Mouse (Mus musculus): ENCODE data around the gene Xpnpep3. TPM values are rescaled to one million over a fixed set of nuclear protein-coding genes. Genes with fewer than 3 reads are reported as not detected.
A peak's percentile ranks its signal among the peaks of the same experiment; 100 is the strongest.
"Not testable (repeated sequence)": the region's sequence is repeated elsewhere in the genome, so short reads cannot be mapped to it uniquely, and the experiment has no call there.

The Xpnpep3 gene
- polyA plus RNA-seq, 1 experiment from 2014 or later = 10.6 TPM

DNA sequence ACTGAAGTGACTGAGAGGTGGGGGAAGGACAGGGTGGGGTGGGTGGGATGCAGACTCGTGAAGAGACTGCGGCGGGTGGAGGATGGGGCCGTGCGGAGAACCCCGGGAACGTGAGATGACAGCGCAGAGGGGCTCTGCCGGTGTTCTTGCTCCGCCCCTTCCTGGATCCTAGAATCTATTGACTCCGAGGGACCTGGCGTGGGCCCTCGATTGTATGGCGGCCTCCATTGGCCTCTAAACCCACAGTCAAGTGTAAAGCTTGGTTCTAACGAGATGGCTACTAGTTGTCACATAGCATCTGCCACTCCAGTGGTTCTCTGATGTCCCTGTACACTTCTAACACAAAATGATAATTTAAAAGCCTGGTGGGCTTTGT is 66.8 kb downstream of the Xpnpep3 start:
- peaks cover 33% of the 10 kb centered on the region for H3K36me3 ChIP-seq
- 0% methylated on average over 15 of the region's 15 CpGs for WGBS
- peaks cover 8% of the 10 kb centered on the region; the same call in 1 of the 2 replicates for H3K9me3 ChIP-seq
- peak overlapping the region; percentile 76 for H3K4me3 ChIP-seq
- peak overlapping the region; percentile 95 for H3K27ac ChIP-seq
- no peaks in the 10 kb centered on the region for H3K27me3 ChIP-seq (ENCODE audit: insufficient read depth, poor library complexity, severe bottlenecking)
- DNase-seq (ENCODE audit: low spot score) = no peak
- H3K4me1 ChIP-seq (replicated peaks) = peaks cover 22% of the 10 kb centered on the region

GRCm38 (mm10) chr15:81470735-81471134 is 70.8 kb downstream of the Xpnpep3 start:
- no peak for DNase-seq (ENCODE audit: low spot score)
- H3K9me3 ChIP-seq = no peaks in the 10 kb centered on the region
- 82% methylated on average over 8 of the region's 8 CpGs for WGBS
- no peaks in the 10 kb centered on the region for H3K27me3 ChIP-seq (ENCODE audit: insufficient read depth, poor library complexity, severe bottlenecking)
- H3K4me1 ChIP-seq (replicated peaks) = peaks cover 14% of the 10 kb centered on the region
- H3K36me3 ChIP-seq = peaks cover 72% of the 10 kb centered on the region
- no peak overlapping the region for H3K27ac ChIP-seq
- no peak overlapping the region for H3K4me3 ChIP-seq

DNA sequence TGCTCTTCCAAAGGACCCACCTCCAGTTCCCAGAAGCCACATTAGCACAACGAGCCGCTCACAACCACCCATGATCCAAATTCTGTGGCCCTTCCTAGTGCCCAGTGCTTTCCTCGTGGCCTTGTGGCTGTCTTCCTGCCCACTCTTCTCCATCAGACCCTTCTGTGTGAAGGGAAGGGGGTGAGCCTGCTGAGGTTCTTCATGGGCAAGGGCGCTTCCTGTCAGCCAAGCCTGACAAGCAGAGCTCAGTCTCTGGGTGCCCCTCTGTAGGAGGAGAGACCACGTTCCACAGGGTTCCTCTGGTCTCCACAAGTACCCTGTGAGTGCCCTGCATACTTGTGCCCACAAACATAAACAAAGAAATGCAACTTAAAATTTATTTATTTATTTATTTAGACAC is 72.3 kb downstream of the Xpnpep3 start:
- no peak for DNase-seq (ENCODE audit: low spot score)
- Histone ChIP-seq H3K27me3 (ENCODE audit: insufficient read depth, poor library complexity, severe bottlenecking) (no peaks in the 10 kb centered on the region), H3K36me3 (peaks cover 76% of the 10 kb centered on the region), H3K4me1 (replicated peaks) (peaks cover 17% of the 10 kb centered on the region), H3K4me3 (no peak overlapping the region), H3K9me3 (no peaks in the 10 kb centered on the region), H3K27ac (no peak overlapping the region)
- 97% methylated on average over 5 of the region's 5 CpGs for WGBS

- no peak overlapping the region for H3K27ac ChIP-seq
- H3K9me3 ChIP-seq = no peaks in the 10 kb centered on the region
- H3K4me1 ChIP-seq (replicated peaks) = peaks cover 9% of the 10 kb centered on the region
- WGBS = 38% methylated on average over 3 of the region's 3 CpGs
- peaks cover 55% of the 10 kb centered on the region for H3K36me3 ChIP-seq
- no peak overlapping the region for H3K4me3 ChIP-seq
- H3K27me3 ChIP-seq (ENCODE audit: insufficient read depth, poor library complexity, severe bottlenecking) = no peaks in the 10 kb centered on the region
- no peak for DNase-seq (ENCODE audit: low spot score)
Measured at GRCm38 (mm10) chr15:81475654-81476053, 75.7 kb downstream of the Xpnpep3 start.

- 5% methylated on average over 2 of the region's 2 CpGs for WGBS
- no peaks in the 10 kb centered on the region for H3K27me3 ChIP-seq (ENCODE audit: insufficient read depth, poor library complexity, severe bottlenecking)
- H3K36me3 ChIP-seq = peaks cover 45% of the 10 kb centered on the region
- DNase-seq (ENCODE audit: low spot score) = peak; percentile 61
- peak overlapping the region; percentile 27 for H3K4me3 ChIP-seq
- peak overlapping the region; percentile 42; the same call in 1 of the 2 replicates for H3K27ac ChIP-seq
- H3K9me3 ChIP-seq = no peaks in the 10 kb centered on the region
- H3K4me1 ChIP-seq (replicated peaks) = peaks cover 15% of the 10 kb centered on the region
Measured at GRCm38 (mm10) chr15:81476597-81476996, 76.7 kb downstream of the Xpnpep3 start.

DNA sequence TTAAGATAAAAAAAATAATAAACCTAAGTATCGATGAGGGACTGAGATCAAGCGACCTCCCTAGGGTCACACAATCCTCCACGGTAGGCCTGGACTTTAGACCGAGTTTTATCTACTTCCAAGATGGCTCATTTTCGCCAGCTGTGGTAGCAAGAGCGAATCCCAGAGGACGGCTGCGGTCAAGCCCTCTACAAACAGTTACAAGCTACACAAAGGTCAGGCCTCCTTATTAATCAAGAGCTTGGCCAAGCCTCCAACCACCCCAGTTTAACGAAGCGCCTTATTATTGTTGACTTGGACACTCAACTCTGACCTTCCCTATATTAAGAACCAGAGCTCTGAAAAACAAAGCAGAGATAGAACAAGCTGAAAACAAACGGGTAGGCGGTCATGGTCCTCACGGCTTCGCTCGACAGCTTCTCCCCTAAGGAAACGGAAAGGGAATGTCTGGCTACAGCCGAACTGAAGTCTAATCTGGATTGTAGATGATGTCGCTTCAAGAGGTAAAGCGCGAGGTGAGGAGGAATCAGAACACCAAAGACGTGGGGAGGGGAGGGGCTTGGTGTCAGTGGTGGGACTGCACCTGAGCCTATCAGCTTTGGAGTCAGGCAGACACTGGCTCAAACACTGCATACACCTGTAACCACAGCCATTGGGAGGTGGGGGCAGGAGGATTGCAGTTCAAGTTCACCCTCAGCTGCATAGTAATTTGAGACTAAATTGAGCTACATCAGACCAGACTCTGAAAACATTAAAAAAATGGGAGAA is 79.7 kb downstream of the Xpnpep3 start:
- WGBS = 65% methylated on average over 21 of the region's 21 CpGs

DNA sequence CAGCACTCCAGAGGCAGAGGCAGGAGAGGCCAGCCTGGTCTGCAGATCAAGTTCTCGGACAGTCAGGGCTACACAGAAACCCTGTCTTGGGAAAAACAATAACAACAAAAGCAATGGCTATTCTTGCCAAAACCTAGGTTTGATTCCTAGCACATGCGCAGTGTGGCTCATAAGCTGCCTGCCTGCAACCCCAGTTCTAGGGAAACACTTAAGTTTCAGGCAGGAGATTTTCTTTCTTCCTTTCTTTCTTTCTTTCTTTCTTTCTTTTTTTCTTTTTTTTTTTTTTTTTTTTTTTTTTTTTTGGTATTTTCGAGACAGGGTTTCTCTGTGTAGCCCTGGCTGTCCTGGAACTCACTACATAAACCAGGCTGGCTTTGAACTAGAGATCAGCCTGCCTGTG is 80.3 kb downstream of the Xpnpep3 start:
- H3K36me3 ChIP-seq; H3K9me3 ChIP-seq; H3K27me3 ChIP-seq (ENCODE audit: insufficient read depth, poor library complexity, severe bottlenecking); H3K27ac ChIP-seq; DNase-seq (ENCODE audit: low spot score); H3K4me3 ChIP-seq: not testable (repeated sequence)
- 73% methylated on average over 3 of the region's 3 CpGs for WGBS
- H3K4me1 ChIP-seq (replicated peaks) = peaks cover 15% of the 10 kb centered on the region

More for the DNA sequence above, 79.7 kb downstream of the Xpnpep3 start:
- Histone ChIP-seq H3K27ac (no peak overlapping the region), H3K36me3 (peaks cover 15% of the 10 kb centered on the region), H3K9me3 (no peaks in the 10 kb centered on the region), H3K27me3 (ENCODE audit: insufficient read depth, poor library complexity, severe bottlenecking) (no peaks in the 10 kb centered on the region), H3K4me3 (no peak overlapping the region), H3K4me1 (replicated peaks) (peaks cover 15% of the 10 kb centered on the region)
- no peak for DNase-seq (ENCODE audit: low spot score)

DNA sequence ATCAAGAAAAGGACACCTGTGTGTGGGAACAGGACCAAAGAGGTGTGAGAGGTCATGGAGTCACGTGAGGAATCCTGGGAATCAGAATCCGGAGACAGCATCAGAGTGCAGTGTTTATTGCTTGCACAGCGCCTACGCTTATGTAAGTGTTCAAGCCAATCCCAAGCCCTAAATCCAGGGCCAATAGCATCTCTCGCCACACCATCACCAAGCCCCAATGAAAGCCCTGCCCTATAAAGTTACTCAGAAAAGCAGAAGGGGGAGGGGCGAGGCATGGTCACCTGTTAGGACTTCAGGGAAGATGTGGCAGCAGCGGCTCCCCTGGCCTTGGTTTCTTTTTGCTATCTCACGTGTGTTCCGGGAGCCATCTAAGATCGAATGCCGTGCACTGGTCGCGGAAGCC is 81.0 kb downstream of the Xpnpep3 start:
- peaks cover 15% of the 10 kb centered on the region for H3K4me1 ChIP-seq (replicated peaks)
- H3K4me3 ChIP-seq = peak overlapping the region; percentile 42
- 15% methylated on average over 13 of the region's 13 CpGs for WGBS
- peak; percentile 18 for DNase-seq (ENCODE audit: low spot score)
- peaks cover 2% of the 10 kb centered on the region; the same call in 1 of the 2 replicates for H3K36me3 ChIP-seq
- no peaks in the 10 kb centered on the region for H3K9me3 ChIP-seq
- H3K27me3 ChIP-seq (ENCODE audit: insufficient read depth, poor library complexity, severe bottlenecking) = no peaks in the 10 kb centered on the region
- H3K27ac ChIP-seq = no peak overlapping the region

DNA sequence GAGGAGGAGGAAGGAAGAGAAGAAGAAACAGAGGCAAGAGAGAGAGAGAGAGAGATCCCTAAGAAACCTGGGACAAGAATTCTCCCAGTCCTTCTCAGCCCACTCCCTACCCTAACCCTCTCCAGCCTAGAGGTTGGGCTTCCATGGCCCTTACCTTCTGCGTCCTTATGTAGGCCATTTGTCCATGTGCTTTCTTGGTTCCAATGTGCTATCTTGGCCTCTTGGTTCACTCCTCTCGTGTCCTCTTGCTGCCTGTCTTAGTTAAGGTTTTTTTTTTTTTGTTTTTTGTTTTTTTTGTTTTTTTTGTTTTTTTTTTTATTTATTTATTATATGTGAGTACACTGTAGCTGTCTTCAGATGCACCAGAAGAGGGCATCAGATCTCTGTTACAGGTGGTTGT is 83.0 kb downstream of the Xpnpep3 start:
- H3K27ac ChIP-seq = no peak overlapping the region
- no peak overlapping the region for H3K4me3 ChIP-seq
- no peaks in the 10 kb centered on the region for H3K36me3 ChIP-seq
- H3K4me1 ChIP-seq (replicated peaks) = peaks cover 10% of the 10 kb centered on the region
- DNase-seq (ENCODE audit: low spot score) = no peak
- 78% methylated on average over 2 of the region's 2 CpGs for WGBS
- no peaks in the 10 kb centered on the region for H3K27me3 ChIP-seq (ENCODE audit: insufficient read depth, poor library complexity, severe bottlenecking)
- H3K9me3 ChIP-seq = no peaks in the 10 kb centered on the region

- Histone ChIP-seq H3K27ac (no peak overlapping the region), H3K27me3 (ENCODE audit: insufficient read depth, poor library complexity, severe bottlenecking) (no peaks in the 10 kb centered on the region), H3K36me3 (no peaks in the 10 kb centered on the region), H3K9me3 (no peaks in the 10 kb centered on the region), H3K4me1 (replicated peaks) (peaks cover 10% of the 10 kb centered on the region), H3K4me3 (no peak overlapping the region)
- WGBS = 83% methylated on average over 6 of the region's 6 CpGs
- DNase-seq (ENCODE audit: low spot score) = no peak
Measured at GRCm38 (mm10) chr15:81483691-81484090, 83.8 kb downstream of the Xpnpep3 start.

DNA sequence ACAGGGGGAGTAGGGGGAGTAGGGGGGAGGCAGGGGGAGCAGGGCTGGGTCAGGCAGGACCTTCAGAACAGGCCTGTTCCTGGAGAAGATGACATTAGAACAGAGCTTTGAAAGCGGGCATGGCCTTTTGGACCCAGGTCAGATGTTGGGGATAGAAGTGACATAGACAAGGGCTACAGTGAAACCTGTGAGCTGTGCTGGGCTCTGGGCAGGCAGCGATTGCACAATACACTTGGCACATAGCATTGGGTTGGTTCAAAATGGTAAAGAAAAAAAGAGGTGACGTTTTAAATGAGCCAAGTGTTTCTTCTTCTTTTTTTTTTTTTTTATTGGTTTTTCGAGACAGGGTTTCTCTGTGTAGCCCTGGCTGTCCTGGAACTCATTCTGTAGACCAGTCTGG is 85.5 kb downstream of the Xpnpep3 start:
- H3K4me1 ChIP-seq (replicated peaks) = peaks cover 6% of the 10 kb centered on the region
- WGBS = 80% methylated on average over 4 of the region's 4 CpGs
- no peaks in the 10 kb centered on the region for H3K36me3 ChIP-seq
- H3K27me3 ChIP-seq (ENCODE audit: insufficient read depth, poor library complexity, severe bottlenecking) = no peaks in the 10 kb centered on the region
- no peaks in the 10 kb centered on the region for H3K9me3 ChIP-seq
- no peak for DNase-seq (ENCODE audit: low spot score)
- no peak overlapping the region for H3K27ac ChIP-seq
- no peak overlapping the region for H3K4me3 ChIP-seq

GRCm38 (mm10) chr15:81503466-81503865 is 103.5 kb downstream of the Xpnpep3 start:
- no peaks in the 10 kb centered on the region for H3K36me3 ChIP-seq
- no peak overlapping the region for H3K27ac ChIP-seq
- no peaks in the 10 kb centered on the region for H3K4me1 ChIP-seq (replicated peaks)
- WGBS = 86% methylated on average over 2 of the region's 2 CpGs
- no peak for DNase-seq (ENCODE audit: low spot score)
- H3K9me3 ChIP-seq = no peaks in the 10 kb centered on the region
- H3K4me3 ChIP-seq = no peak overlapping the region
- H3K27me3 ChIP-seq (ENCODE audit: insufficient read depth, poor library complexity, severe bottlenecking) = no peaks in the 10 kb centered on the region

DNA sequence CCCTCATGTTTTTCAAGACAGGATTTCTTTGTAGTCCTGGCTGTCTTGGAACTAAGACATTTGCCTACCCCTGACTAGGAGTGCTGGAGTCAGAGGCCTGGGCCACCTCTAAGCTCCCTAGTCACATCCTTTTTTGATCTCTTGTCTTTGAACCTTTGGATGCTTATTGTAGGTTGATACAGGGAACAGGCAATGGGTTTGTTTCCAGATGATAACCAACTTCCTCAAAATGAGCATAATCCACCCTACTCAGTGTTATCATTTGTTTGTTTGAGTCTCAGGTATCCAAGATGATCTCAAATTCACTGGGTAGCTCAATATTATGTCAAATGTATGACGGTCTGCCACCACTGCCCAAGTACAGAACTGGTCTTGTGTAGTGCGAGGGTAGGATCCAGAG is 104.1 kb downstream of the Xpnpep3 start:
- 89% methylated on average over 2 of the region's 2 CpGs for WGBS
- no peaks in the 10 kb centered on the region for H3K36me3 ChIP-seq
- H3K9me3 ChIP-seq = no peaks in the 10 kb centered on the region
- H3K27me3 ChIP-seq (ENCODE audit: insufficient read depth, poor library complexity, severe bottlenecking) = no peaks in the 10 kb centered on the region
- no peak overlapping the region for H3K4me3 ChIP-seq
- no peaks in the 10 kb centered on the region for H3K4me1 ChIP-seq (replicated peaks)
- H3K27ac ChIP-seq = no peak overlapping the region
- no peak for DNase-seq (ENCODE audit: low spot score)

Data from hindbrain, embryonic 10.5 days (tissue).